Mouse (Mus musculus) mature B cell (primary cell): ENCODE data around the gene Klhl13.

Experiments used
- in situ Hi-C: fragments of 300-500 bp; cut with MboI; formaldehyde crosslinking; loops from 2 replicates; pipeline ENCODE4 v1.14.3; 2019

Gene Klhl13

GRCm38 (mm10) chrX:23364514-23365381 is at the start of gene Klhl13:
TSS of gene Klhl13 (minus strand) at chrX:23365082.
- in situ Hi-C loops: no loop called here

GRCm38 (mm10) chrX:23409296-23410149 is 44.6 kb upstream of the Klhl13 start:
- in situ Hi-C loops: no loop called here

GRCm38 (mm10) chrX:23388716-23389115 is 23.8 kb upstream of the Klhl13 start:
- in situ Hi-C loops: no loop called here

DNA sequence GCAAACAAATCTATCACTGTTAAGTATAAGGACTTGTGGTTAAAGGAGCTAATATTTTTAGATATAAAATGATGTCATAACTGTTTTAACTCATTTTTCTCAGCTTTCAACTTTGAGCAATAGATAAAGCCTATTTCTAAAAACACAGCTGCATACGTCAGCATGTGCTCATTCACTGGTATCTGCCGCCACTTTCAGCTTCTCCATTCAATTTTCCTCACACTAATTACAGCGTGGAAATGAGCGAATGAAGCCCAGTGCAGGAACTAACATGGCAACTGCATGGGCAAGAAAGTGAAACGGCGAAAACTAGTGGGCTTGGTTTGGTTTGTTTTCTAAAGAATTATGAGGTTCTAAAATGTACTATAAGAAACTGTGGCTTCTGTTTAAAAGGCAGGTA is 1.4 kb downstream of the Klhl13 start:
- in situ Hi-C loops: no loop called here

DNA sequence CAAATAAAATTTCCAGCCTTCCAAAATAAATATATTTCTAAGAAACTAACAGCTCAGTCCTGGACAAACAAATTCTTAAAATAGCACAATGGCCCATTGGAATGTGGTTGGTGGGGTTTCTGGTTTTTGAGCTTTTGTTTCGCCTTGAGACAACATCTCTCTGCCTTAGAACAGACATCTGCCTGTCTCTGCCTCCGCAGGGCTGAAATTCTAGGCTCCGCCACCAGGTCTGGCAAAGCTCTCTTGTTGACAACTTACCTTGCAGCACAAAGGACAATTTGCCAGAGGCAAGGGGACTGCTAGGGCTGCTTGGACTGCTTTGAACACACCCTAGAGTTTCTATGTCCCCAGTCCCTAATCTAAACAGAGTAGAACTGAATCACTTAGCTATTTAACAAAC is 4.4 kb downstream of the Klhl13 start:
- in situ Hi-C loops: no loop called here

- in situ Hi-C loops: no loop called here
Observed at GRCm38 (mm10) chrX:23350083-23350482, 14.8 kb downstream of the Klhl13 start.

- in situ Hi-C loops: no loop called here
Observed at GRCm38 (mm10) chrX:23328116-23328515, 36.8 kb downstream of the Klhl13 start.

- in situ Hi-C loops: no loop called here
Observed at GRCm38 (mm10) chrX:23318857-23319256, 46.0 kb downstream of the Klhl13 start.

DNA sequence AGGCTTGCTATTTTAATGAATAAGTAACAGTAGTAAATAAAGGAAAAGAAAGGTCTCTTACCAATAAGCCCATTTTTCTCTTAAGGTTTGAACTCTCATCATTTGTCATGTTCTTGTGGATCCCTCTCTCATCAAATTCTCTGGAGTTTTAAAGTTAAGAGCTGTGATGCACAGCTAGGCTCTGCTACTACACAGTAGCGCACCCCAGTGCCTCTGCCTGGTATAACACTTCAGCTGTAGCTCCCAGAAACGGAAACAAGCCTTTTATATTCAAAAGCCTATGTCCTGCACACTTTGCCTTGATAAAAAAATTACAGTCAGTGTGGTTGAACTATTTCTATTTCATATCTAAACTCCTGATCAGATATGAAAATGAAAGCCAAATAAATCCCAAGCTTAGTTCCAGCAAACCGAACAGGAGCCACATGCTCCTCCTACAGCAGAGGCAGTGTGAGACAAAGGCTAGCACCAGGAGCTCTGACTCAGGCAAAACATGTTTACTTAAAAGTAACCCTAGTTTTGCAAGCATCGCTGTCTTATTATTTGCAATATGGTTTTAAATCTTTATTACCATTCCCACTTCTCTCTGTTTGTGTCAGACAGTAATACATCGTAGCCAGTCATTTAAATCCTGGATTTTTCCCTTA is 68.8 kb downstream of the Klhl13 start:
- in situ Hi-C loops: no loop called here

DNA sequence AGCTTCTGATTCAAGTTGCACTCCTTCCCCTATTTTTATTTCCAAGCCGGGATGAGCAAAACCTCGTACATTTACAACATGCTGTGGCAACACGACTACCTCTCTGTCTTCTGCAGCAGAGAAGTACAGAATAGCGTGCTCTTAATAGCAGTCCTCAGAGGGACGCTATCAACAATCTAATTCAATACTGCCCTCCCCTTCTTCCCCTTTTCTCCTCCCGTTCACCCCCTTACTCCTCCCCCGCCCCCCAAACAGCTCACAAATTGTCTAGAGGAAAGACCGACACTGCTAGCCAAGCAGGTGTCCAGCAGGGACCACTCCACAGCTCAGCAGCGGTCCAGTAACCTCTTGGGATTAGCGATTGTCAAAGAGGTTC is 79.5 kb downstream of the Klhl13 start:
- in situ Hi-C loops: no loop called here

GRCm38 (mm10) chrX:23284530-23285441 is 80.1 kb downstream of the Klhl13 start:
- in situ Hi-C loops: no loop called here

- in situ Hi-C loops: no loop called here
Observed at GRCm38 (mm10) chrX:23267601-23268000, 97.3 kb downstream of the Klhl13 start.

GRCm38 (mm10) chrX:23248752-23249151 is 116.1 kb downstream of the Klhl13 start:
- in situ Hi-C loops: no loop called here
